Mouse (Mus musculus): ENCODE data around the gene Cops8.
A peak's percentile ranks its signal among the peaks of the same experiment; 100 is the strongest.

Gene Cops8

GRCm38 (mm10) chr1:90633415-90634030 is 30.7 kb downstream of the Cops8 start:
- Histone ChIP-seq H3K4me1 (replicated peaks; ENCODE audit: low read depth, low read length) (no peaks in the 10 kb centered on the region), H3K36me3 (ENCODE audit: insufficient read depth, low read length) (no peaks in the 10 kb centered on the region), H3K9me3 (ENCODE audit: low read length) (peaks cover 24% of the 10 kb centered on the region), H3K27me3 (ENCODE audit: insufficient read depth, low read length) (no peaks in the 10 kb centered on the region), H3K4me3 (replicated peaks; ENCODE audit: low read length) (no peak overlapping the region)
- no peak for TF ChIP-seq POU5F1 (IDR thresholded peaks at IDR 0.05; ENCODE audit: borderline replicate concordance, low read length)

GRCm38 (mm10) chr1:90634205-90634745 is 31.5 kb downstream of the Cops8 start:
- Histone ChIP-seq H3K36me3 (ENCODE audit: insufficient read depth, low read length) (no peaks in the 10 kb centered on the region), H3K27me3 (ENCODE audit: insufficient read depth, low read length) (no peaks in the 10 kb centered on the region), H3K4me1 (replicated peaks; ENCODE audit: low read depth, low read length) (no peaks in the 10 kb centered on the region), H3K4me3 (replicated peaks; ENCODE audit: low read length) (no peak overlapping the region), H3K9me3 (ENCODE audit: low read length) (peaks cover 16% of the 10 kb centered on the region)
- TF ChIP-seq POU5F1 (IDR thresholded peaks at IDR 0.05; ENCODE audit: borderline replicate concordance, low read length) (no peak), CTCF (conservative IDR thresholded peaks at IDR 0.05; ENCODE audit: low read length) (no peak), NANOG (IDR thresholded peaks at IDR 0.05; ENCODE audit: borderline replicate concordance, low read length) (no peak)

- Histone ChIP-seq H3K9me3 (ENCODE audit: low read length) (no peaks in the 10 kb centered on the region), H3K36me3 (ENCODE audit: insufficient read depth, low read length) (no peaks in the 10 kb centered on the region), H3K4me1 (replicated peaks; ENCODE audit: low read depth, low read length) (no peaks in the 10 kb centered on the region), H3K27me3 (ENCODE audit: insufficient read depth, low read length) (no peaks in the 10 kb centered on the region), H3K4me3 (replicated peaks; ENCODE audit: low read length) (no peak overlapping the region)
- TF ChIP-seq CTCF (conservative IDR thresholded peaks at IDR 0.05; ENCODE audit: low read length), result no peak
- TF ChIP-seq POU5F1 (IDR thresholded peaks at IDR 0.05; ENCODE audit: borderline replicate concordance, low read length), result no peak
- no peak for TF ChIP-seq NANOG (IDR thresholded peaks at IDR 0.05; ENCODE audit: borderline replicate concordance, low read length)
Measured at GRCm38 (mm10) chr1:90638335-90638734, 35.6 kb downstream of the Cops8 start.

- Histone ChIP-seq H3K4me1 (replicated peaks; ENCODE audit: low read depth, low read length) (no peaks in the 10 kb centered on the region), H3K4me3 (replicated peaks; ENCODE audit: low read length) (no peak overlapping the region), H3K36me3 (ENCODE audit: insufficient read depth, low read length) (no peaks in the 10 kb centered on the region), H3K9me3 (ENCODE audit: low read length) (no peaks in the 10 kb centered on the region), H3K27me3 (ENCODE audit: insufficient read depth, low read length) (peaks cover 2% of the 10 kb centered on the region; the same call in 1 of the 2 replicates)
- TF ChIP-seq CTCF (conservative IDR thresholded peaks at IDR 0.05; ENCODE audit: low read length), result peak; percentile 82
- TF ChIP-seq NANOG (IDR thresholded peaks at IDR 0.05; ENCODE audit: borderline replicate concordance, low read length), result no peak
Measured at GRCm38 (mm10) chr1:90650781-90651437, 48.1 kb downstream of the Cops8 start.

- no peak overlapping the region for H3K4me3 ChIP-seq (replicated peaks; ENCODE audit: low read length)
- no peak for TF ChIP-seq NANOG (IDR thresholded peaks at IDR 0.05; ENCODE audit: borderline replicate concordance, low read length)
- no peak for TF ChIP-seq POU5F1 (IDR thresholded peaks at IDR 0.05; ENCODE audit: borderline replicate concordance, low read length)
- TF ChIP-seq CTCF (conservative IDR thresholded peaks at IDR 0.05; ENCODE audit: low read length), result no peak
- peaks cover 2% of the 10 kb centered on the region; the same call in 1 of the 2 replicates for H3K27me3 ChIP-seq (ENCODE audit: insufficient read depth, low read length)
- no peaks in the 10 kb centered on the region for H3K36me3 ChIP-seq (ENCODE audit: insufficient read depth, low read length)
- no peaks in the 10 kb centered on the region for H3K4me1 ChIP-seq (replicated peaks; ENCODE audit: low read depth, low read length)
- H3K9me3 ChIP-seq (ENCODE audit: low read length), result no peaks in the 10 kb centered on the region
Measured at GRCm38 (mm10) chr1:90651781-90652180, 49.0 kb downstream of the Cops8 start.

GRCm38 (mm10) chr1:90652553-90652952 is 49.8 kb downstream of the Cops8 start:
- no peaks in the 10 kb centered on the region for H3K4me1 ChIP-seq (replicated peaks; ENCODE audit: low read depth, low read length)
- no peaks in the 10 kb centered on the region for H3K36me3 ChIP-seq (ENCODE audit: insufficient read depth, low read length)
- no peak overlapping the region for H3K4me3 ChIP-seq (replicated peaks; ENCODE audit: low read length)
- peaks cover 3% of the 10 kb centered on the region; the same call in 1 of the 2 replicates for H3K9me3 ChIP-seq (ENCODE audit: low read length)
- H3K27me3 ChIP-seq (ENCODE audit: insufficient read depth, low read length), result peaks cover 2% of the 10 kb centered on the region; the same call in 1 of the 2 replicates
- no peak for TF ChIP-seq NANOG (IDR thresholded peaks at IDR 0.05; ENCODE audit: borderline replicate concordance, low read length)
- no peak for TF ChIP-seq POU5F1 (IDR thresholded peaks at IDR 0.05; ENCODE audit: borderline replicate concordance, low read length)
- TF ChIP-seq CTCF (conservative IDR thresholded peaks at IDR 0.05; ENCODE audit: low read length), result no peak

GRCm38 (mm10) chr1:90656492-90657245 is 53.9 kb downstream of the Cops8 start:
- Histone ChIP-seq H3K4me1 (replicated peaks; ENCODE audit: low read depth, low read length) (no peaks in the 10 kb centered on the region), H3K4me3 (replicated peaks; ENCODE audit: low read length) (no peak overlapping the region), H3K9me3 (ENCODE audit: low read length) (peaks cover 7% of the 10 kb centered on the region; the same call in 1 of the 2 replicates), H3K27me3 (ENCODE audit: insufficient read depth, low read length) (peaks cover 2% of the 10 kb centered on the region; the same call in 1 of the 2 replicates), H3K36me3 (ENCODE audit: insufficient read depth, low read length) (no peaks in the 10 kb centered on the region)
- TF ChIP-seq CTCF (conservative IDR thresholded peaks at IDR 0.05; ENCODE audit: low read length) (no peak), NANOG (IDR thresholded peaks at IDR 0.05; ENCODE audit: borderline replicate concordance, low read length) (no peak), POU5F1 (IDR thresholded peaks at IDR 0.05; ENCODE audit: borderline replicate concordance, low read length) (no peak)
